Mouse (Mus musculus) layer of hippocampus, adult 9-10 months (tissue): ENCODE data around the gene Tmem184b.

ENCODE experiments used
- DNase-seq: peaks from one replicate; pipeline ENCODE4 v3.0.0; 2022; ENCODE audit warnings: low spot score

Tmem184b gene

GRCm38 (mm10) chr15:79399231-79400052 lies 3.9 kb downstream of the Tmem184b start:
- no peak for DNase-seq

GRCm38 (mm10) chr15:79396736-79397135 lies 6.6 kb downstream of the Tmem184b start:
- no peak for DNase-seq

DNA sequence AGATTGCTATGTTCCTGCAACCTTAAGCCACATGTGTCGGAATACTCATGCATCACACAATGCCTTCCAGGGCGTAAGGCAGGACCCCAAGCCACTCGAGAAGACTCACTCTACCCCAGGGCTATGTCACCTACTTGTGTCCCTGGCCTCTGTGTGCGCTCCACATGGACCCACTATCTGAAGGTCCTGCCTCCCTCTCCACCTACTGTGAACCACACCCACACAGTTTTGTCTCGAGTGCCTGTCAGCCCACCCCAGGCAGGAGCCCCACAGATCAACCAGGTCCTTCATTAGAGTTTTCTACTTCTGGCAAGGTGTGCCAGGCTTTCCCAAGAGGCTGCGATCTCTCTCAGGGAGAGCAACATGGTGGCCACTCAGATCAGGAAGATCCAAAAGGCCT lies 8.1 kb downstream of the Tmem184b start:
- DNase-seq, result no peak

DNA sequence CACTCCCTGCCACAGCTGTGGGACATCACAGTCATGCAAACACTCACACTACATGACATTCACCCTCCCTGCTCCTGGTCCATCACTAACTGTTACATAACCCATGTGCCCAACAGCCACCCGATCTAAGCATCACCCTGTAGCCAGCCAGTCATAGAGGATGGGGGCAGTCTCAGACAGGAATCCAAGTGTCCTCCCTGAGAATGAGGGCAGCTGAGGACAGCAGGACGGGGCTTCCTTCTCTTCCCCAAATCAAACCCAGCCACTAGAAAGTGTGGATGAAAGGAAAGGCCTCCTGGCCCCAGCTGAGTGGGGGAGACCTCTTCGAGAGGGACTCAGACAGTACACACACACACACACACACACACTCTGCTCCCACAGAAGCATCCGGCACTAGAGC lies 8.5 kb downstream of the Tmem184b start:
- no peak for DNase-seq

GRCm38 (mm10) chr15:79393101-79393500 lies 10.3 kb downstream of the Tmem184b start:
- no peak for DNase-seq

GRCm38 (mm10) chr15:79392527-79392926 lies 10.8 kb downstream of the Tmem184b start:
- no peak for DNase-seq

GRCm38 (mm10) chr15:79391447-79392093 lies 11.8 kb downstream of the Tmem184b start:
- DNase-seq, result no peak

DNA sequence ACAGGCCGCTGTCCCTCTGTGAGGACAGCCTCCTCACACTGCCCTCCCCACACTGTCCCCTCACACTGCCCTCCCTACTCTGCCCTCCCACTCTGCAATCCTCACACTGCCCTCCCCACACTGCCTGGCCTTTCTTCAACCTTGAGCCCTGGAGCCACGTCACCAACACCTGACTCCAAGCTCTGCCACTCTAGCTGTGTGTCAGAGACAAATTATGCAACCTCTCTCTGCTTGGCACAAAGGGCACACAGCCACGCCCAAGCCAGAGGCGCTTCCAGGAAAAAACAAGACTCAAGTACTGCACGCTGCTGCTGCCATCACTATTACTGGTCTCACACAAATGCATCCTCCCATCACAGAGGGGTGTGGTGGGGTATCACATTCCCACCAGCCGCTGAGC lies 12.9 kb downstream of the Tmem184b start:
- DNase-seq, result no peak

DNA sequence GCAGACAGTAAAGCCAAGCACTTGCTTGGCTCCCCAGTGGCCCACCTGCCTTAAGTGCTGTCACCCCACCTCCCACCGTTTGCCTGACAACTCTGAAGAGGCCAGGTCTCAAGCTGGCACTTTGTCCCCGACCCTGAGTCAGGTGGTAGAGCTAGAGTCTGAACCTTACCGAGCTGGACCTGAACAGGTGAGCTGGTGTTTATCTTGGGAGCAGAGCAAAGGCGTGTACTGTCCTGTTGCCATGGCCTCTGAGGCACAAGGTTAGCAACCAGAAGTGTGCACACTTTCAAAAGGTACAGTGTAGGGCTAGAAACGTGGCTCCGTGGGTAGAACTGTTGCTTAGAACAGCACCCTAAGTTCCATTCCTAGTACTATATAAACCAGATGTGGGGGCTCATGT lies 15.2 kb downstream of the Tmem184b start:
- no peak for DNase-seq

DNA sequence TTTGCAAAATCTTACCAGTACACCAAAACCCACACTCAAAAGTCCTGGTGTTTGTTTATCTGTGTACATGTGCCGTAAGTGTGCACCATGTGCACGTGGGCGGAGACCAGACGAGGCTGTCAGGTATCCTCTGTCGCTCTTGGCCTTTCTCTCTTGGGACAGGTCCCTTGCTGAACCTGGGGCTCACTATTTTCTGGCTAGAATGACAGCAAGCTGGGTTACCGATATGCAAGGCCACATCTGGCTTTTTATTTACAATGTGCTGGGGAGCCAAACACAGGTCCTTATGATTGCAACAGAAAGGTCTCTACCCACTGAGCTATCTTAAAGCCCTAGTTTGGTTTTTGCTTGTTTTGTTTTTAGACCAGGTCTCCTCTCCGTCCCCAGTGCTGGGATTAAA lies 15.8 kb downstream of the Tmem184b start:
- no peak for DNase-seq

GRCm38 (mm10) chr15:79387081-79387480 lies 16.3 kb downstream of the Tmem184b start:
- no peak for DNase-seq

GRCm38 (mm10) chr15:79381644-79382043 lies 21.7 kb downstream of the Tmem184b start:
- DNase-seq, result no peak

DNA sequence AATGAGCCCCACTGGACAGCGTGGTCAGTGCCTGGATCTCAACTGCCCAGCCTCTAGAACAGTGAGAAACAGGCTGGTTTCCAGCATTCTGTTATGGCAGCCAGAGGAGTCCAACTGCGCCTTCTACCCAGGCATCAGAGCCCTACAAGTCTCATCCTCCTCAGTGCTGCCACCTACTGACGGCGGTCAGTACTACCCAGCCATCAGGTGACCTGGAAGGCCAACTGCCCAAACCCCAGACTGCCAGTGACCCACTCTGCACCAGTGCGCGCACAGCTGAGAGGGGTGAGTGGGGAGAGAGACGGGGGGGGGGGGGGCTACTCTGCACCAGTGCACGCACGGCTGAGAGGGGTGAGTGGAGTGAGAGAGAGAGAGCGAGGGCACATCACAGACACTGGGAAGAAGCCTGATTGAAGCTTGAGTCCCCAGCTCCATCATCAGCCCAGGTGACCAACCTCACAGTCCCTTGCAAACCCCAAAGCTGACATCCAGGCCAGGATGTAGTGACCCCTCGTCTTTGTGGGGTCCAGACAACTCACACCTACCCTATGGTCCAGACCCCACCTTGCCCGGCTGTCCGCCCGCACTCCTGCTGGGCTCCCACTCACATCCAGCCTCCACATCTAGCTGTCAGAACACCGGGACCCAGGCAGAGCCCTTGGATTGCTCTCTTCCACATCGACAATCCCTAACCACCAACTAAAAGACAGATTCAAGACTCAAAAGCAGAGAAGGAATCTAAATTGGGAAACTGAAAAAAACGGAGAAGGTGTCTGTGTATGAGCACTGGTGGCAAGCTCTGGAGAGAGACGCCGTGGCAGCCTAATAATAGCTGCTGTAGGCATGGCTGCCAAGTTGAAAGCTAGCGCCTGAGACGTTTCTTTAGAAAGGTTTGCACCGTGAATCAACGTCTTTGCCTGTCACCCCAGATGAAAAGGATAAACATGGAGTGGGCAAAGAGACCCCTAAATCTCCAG lies 22.6 kb downstream of the Tmem184b start:
- DNase-seq, result no peak

DNA sequence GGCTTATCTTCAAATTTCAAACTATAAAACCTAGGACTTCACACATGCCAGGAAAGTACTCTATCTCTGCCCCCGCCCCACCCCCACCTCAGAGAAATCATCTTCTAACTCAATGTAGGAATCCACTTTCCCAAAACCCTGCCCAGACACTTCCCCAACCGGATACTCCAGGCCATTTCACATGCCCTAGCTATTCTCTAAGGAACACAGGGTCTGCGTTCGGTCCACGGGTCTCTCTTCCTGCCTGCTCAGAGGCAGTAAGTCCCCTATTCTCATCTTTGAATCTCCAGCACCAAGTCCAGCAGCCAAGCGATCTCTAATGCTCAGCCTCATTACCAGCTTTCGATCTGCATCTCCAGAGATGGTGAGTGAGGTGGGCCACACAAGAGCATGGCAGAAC lies 23.7 kb downstream of the Tmem184b start:
- DNase-seq, result no peak

DNA sequence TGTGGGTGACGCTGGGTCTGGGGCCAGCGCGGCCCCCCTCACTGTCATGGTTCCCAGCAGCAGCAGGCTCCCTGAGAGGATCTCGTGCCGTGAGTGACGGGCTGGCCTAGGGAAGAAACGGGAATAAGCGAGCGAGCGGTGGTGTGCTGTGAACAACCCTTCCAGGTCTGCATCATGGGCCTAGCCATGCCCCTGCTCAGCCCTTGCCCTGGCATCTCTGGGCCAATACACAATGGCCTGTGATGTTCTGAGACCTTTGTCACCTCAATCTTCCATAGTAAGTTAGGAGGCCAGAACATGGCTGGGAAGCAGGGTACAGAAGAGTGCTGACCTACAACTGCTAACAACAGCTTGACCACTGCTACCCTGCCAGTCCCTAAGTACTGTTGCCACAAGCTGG lies 24.8 kb downstream of the Tmem184b start:
- DNase-seq, result no peak

DNA sequence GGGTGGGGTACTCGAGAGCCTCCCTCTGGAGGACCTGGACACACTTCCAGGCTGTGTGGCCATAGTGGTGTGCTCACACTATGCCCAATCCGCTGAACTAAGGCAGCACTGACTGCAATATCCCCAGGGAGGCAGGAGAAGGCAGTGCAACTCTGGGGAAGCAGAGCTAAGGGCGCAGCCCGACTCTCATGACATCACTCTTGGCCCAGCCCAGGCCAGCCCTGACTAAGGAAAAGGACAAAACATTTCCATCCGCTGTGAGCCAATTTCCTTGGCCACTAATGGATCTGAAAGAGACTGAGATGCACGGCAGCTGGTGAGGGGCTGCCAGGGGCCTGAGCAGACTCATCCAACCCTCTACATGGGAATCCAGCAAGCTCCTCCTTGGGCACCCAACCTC lies 25.7 kb downstream of the Tmem184b start:
- no peak for DNase-seq

DNA sequence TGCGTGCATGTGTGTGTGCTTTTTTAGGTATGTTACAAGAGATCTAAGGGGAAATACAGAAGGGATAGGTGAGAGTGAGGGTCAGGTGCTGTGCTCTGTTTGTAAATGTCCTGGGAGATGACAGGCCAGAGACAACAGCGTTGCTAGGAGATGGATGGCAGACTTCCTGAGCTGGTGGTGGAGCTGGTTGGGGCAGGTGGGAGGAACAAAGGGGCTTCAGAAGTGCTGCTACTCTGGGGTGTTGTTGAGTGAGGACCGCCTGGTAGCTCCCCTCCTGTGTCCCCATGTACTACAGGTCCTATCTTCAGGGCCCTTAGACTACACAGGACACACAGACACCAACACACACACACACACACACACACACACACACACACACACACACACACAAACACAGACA lies 28.6 kb downstream of the Tmem184b start:
- DNase-seq, result no peak

DNA sequence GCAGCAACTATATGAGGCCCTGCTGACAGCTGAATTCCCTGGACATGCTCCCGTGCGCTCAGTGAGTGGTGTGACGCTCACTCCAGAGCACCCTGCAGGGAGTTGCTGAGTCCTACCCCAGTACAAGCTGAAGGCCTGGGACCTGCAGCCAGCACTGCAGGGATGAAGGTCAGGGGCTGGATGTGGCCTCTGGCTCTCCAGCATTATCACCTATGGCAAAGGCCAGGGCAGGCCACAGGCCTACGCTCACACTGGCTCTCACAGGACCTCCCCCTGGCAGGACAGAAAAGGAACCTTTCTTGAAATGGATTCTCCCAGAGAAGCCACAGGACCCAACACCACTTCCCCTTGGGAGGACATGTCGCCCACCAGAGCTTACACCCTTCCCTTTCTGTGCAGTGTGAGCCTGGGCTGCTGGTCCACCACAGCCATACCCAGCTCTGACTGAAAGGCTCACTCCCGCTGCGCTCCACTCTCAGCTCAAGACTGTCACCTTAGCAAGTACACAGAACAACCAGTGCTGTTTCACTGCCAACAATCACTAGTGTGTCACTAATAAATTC lies 33.0 kb downstream of the Tmem184b start:
- DNase-seq, result no peak

DNA sequence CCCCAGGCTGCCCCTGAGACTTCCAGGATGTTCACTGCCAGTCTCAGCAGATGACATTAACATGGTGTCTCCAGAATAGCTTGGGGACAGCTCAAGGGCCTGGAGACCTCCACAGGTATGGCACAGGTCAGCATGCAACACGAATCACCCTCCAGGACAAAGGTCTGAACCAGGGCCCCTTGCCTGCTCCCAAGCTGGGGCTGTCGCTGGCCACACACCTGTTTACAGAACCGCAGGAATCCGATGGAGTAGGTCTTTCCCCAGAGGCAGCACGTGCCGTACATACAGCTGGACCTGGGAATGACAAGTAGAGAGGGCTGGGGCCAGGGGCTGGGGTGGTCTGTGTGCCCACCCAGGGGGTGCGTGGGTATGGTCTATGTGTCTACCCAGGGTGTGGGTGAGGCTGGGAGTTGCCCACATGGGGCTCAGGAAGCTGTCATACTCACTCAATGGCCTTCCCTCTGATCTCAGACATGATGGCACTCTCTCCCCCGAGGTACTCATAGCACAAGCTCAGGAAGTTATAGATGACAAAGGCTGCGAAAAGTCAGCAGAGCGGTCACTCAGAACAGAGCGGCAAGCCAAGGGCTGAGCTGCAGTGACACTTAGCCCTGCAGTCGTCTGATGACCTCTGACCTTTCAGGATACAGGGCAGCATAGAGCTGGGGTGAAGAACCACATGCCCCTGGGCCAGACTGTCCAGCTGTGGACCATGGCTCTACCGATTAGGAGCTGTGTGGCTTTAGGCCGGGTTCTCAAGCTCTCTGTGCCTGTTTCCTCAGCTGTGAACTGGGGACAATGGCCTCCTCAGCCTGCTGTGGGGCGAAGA lies 33.7 kb downstream of the Tmem184b start:
- DNase-seq, result no peak

- no peak for DNase-seq
These were observed 34.4 kb downstream of the Tmem184b start for GRCm38 (mm10) chr15:79368861-79369440.

DNA sequence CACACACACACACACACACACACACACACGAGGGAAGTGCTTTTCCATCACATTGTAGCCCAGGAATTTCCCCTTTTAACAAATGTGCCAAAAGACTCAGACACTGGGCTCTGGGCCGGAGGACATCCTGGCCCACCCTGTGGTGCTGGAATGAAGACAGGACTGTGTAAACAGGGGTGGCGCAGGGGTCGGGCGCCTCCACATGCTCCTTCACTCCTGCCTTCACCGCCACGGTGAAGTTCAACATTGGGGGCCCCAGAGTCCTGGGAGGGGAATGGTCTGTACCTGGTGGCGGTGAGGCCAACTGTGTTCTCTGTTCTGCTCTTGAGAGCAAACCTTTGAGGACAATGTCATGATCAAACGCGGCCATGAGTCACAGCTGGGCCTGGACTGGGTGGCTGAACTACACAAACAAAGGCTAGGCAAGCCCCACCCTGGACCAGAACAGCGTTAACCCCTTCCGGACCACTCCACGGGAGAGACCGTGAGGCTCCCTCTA lies 35.0 kb downstream of the Tmem184b start:
- no peak for DNase-seq
